7 mouse cellular contexts compared by ENCODE assay signal in the genomic region with DNA sequence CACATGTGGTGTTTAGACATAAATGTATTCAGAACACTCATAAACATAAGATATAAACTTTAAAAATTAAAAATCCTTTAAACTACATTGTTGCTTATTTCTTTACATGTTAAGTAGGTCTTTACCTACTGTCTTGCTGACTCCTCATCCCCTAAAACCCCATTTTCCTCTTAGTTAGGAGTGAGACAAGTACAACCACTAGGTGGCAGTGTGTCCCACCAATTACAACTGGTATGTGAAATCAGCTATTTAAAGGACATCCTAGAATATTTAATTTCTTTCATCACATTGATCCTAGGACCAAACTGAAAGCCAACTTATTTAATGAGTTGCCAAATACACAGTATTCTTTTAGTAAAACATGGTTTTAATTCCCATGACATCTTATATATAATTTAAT. TPM values are rescaled to one million over a fixed set of nuclear protein-coding genes. Genes with fewer than 3 reads are reported as not detected.
DNase-seq lines count a peak whose midpoint lies in the region; ATAC-seq lines count a peak whose summit lies in the region.

No protein-coding gene starts in this region.

- DNase-seq in A20 (ENCODE audit: low read depth, low spot score): peak; percentile 72
- peak; percentile 55 for DNase-seq in c-Kit-negative CD71-positive TER-119-positive erythroid progenitor cells, embryonic 14.5 days (ENCODE audit: low read depth, low spot score)
- DNase-seq in fibroblast of lung, adult 2 months (ENCODE audit: low read depth): peak; percentile 33
- DNase-seq in limb, embryonic 11.5 days (ENCODE audit: low spot score): peak; percentile 69
- peak; percentile 44 for DNase-seq in retina, adult 2 months (ENCODE audit: low read depth, low spot score)

- H3K4me2 ChIP-seq in limb, embryonic 11.5 days (ENCODE audit: low read depth, severe bottlenecking): no peak overlapping the region

- H3K36me3 ChIP-seq in limb, embryonic 11.5 days (ENCODE audit: control insufficient read depth, insufficient read depth, low read length): no peaks in the 10 kb centered on the region

- H3K9ac ChIP-seq in limb, embryonic 11.5 days (ENCODE audit: low read length): no peak overlapping the region

- no peaks in the 10 kb centered on the region for H3K4me1 ChIP-seq in limb, embryonic 11.5 days (ENCODE audit: control insufficient read depth, insufficient read depth, low read length)

- ATAC-seq in CD4-positive, CD25-positive, alpha-beta regulatory T cell, adult 4 months: peak; percentile 95
- peak; percentile 90 for ATAC-seq in inflammation-experienced regulatory T-cells, adult 6 months
- ATAC-seq in limb, embryonic 11.5 days (ENCODE audit: insufficient number of reproducible peaks, low FRiP score, low TSS enrichment, low read depth): no peak

- no peak overlapping the region for H3K27ac ChIP-seq in limb, embryonic 11.5 days (replicated peaks; ENCODE audit: low read depth, low read length)

- no peaks in the 10 kb centered on the region for H3K9me3 ChIP-seq in limb, embryonic 11.5 days (ENCODE audit: control insufficient read depth, low read length)

- H3K27me3 ChIP-seq in limb, embryonic 11.5 days (ENCODE audit: control insufficient read depth, insufficient read depth, low read length): no peaks in the 10 kb centered on the region

- H3K4me3 ChIP-seq in limb, embryonic 11.5 days (ENCODE audit: low read depth, low read length): no peak overlapping the region

RNA-seq across cellular contexts. Expression of gene Nrcam, which starts 36.4 kb away (rescaled TPM):
- polyA plus RNA-seq in CD4-positive, CD25-positive, alpha-beta regulatory T cell, adult 4 months (2017; shearing (Covaris generic)): not detected
- polyA plus RNA-seq in inflammation-experienced regulatory T-cells, adult 6 months (2017; shearing (Covaris generic)): under 1 TPM in 2 of 3 experiments, not detected in 1; 0.08 to 0.24 TPM
- 1.6 and 1.9 TPM in 2 replicates for polyA plus RNA-seq in limb, embryonic 11.5 days (2014; fragmentation: Nextera tagmentation; extraction: Ambion mirVana)
